Mouse (Mus musculus): ENCODE data around the gene Ubtd2. TPM values are rescaled to one million over a fixed set of nuclear protein-coding genes. Genes with fewer than 3 reads are reported as not detected.
"Not testable (repeated sequence)": the region's sequence is repeated elsewhere in the genome, so short reads cannot be mapped to it uniquely, and the experiment has no call there.

The Ubtd2 gene
- polyA plus RNA-seq, 1 experiment = 0.96 TPM

- TF ChIP-seq FLI1 (IDR thresholded peaks at IDR 0.05; ENCODE audit: low read length) (no peak), GATA1 (IDR thresholded peaks at IDR 0.05; ENCODE audit: borderline replicate concordance, low read length) (no peak)
- Histone ChIP-seq H3K27me3 (replicated peaks) (no peaks in the 10 kb centered on the region), H3K9me3 (no peaks in the 10 kb centered on the region), H3K36me3 (replicated peaks; ENCODE audit: low read length) (peaks cover 4% of the 10 kb centered on the region), H3K4me1 (peaks cover 6% of the 10 kb centered on the region; the same call in 1 of the 2 replicates), H3K4me3 (replicated peaks) (no peak overlapping the region)
Measured at GRCm38 (mm10) chr11:32510930-32511329, 55.8 kb downstream of the Ubtd2 start.

- H3K4me1 ChIP-seq = peaks cover 17% of the 10 kb centered on the region; the same call in 1 of the 2 replicates
- not testable (repeated sequence) for H3K9me3 ChIP-seq; H3K27me3 ChIP-seq (replicated peaks); H3K4me3 ChIP-seq (replicated peaks)
- peaks cover 27% of the 10 kb centered on the region for H3K36me3 ChIP-seq (replicated peaks; ENCODE audit: low read length)
Measured at GRCm38 (mm10) chr11:32514853-32515252, 59.7 kb downstream of the Ubtd2 start.

- peaks cover 31% of the 10 kb centered on the region for H3K36me3 ChIP-seq (replicated peaks; ENCODE audit: low read length)
- H3K4me3 ChIP-seq (replicated peaks) = no peak overlapping the region
- peaks cover 17% of the 10 kb centered on the region; the same call in 1 of the 2 replicates for H3K4me1 ChIP-seq
- TF ChIP-seq GATA1 (IDR thresholded peaks at IDR 0.05; ENCODE audit: borderline replicate concordance, low read length) (no peak), FLI1 (IDR thresholded peaks at IDR 0.05; ENCODE audit: low read length) (no peak)
- no peaks in the 10 kb centered on the region for H3K27me3 ChIP-seq (replicated peaks)
- no peaks in the 10 kb centered on the region for H3K9me3 ChIP-seq
Measured at GRCm38 (mm10) chr11:32516091-32516490, 60.9 kb downstream of the Ubtd2 start.

GRCm38 (mm10) chr11:32516916-32517712 lies 61.9 kb downstream of the Ubtd2 start:
- TF ChIP-seq FLI1 (IDR thresholded peaks at IDR 0.05; ENCODE audit: low read length) (no peak), GATA1 (IDR thresholded peaks at IDR 0.05; ENCODE audit: borderline replicate concordance, low read length) (no peak)
- Histone ChIP-seq H3K27me3 (replicated peaks) (no peaks in the 10 kb centered on the region), H3K4me1 (peaks cover 13% of the 10 kb centered on the region; the same call in 1 of the 2 replicates), H3K4me3 (replicated peaks) (no peak overlapping the region), H3K36me3 (replicated peaks; ENCODE audit: low read length) (peaks cover 34% of the 10 kb centered on the region), H3K9me3 (no peaks in the 10 kb centered on the region)

GRCm38 (mm10) chr11:32518770-32519169 lies 63.6 kb downstream of the Ubtd2 start:
- TF ChIP-seq FLI1 (IDR thresholded peaks at IDR 0.05; ENCODE audit: low read length) = no peak
- TF ChIP-seq GATA1 (IDR thresholded peaks at IDR 0.05; ENCODE audit: borderline replicate concordance, low read length) = no peak
- H3K4me3 ChIP-seq (replicated peaks) = no peak overlapping the region
- H3K9me3 ChIP-seq = no peaks in the 10 kb centered on the region
- peaks cover 37% of the 10 kb centered on the region for H3K36me3 ChIP-seq (replicated peaks; ENCODE audit: low read length)
- H3K27me3 ChIP-seq (replicated peaks) = no peaks in the 10 kb centered on the region
- H3K4me1 ChIP-seq = peaks cover 17% of the 10 kb centered on the region; the same call in 1 of the 2 replicates

GRCm38 (mm10) chr11:32519354-32519753 lies 64.2 kb downstream of the Ubtd2 start:
- peaks cover 41% of the 10 kb centered on the region for H3K36me3 ChIP-seq (replicated peaks; ENCODE audit: low read length)
- H3K4me3 ChIP-seq (replicated peaks) = no peak overlapping the region
- H3K9me3 ChIP-seq = no peaks in the 10 kb centered on the region
- peaks cover 18% of the 10 kb centered on the region for H3K4me1 ChIP-seq
- H3K27me3 ChIP-seq (replicated peaks) = no peaks in the 10 kb centered on the region
- no peak for TF ChIP-seq GATA1 (IDR thresholded peaks at IDR 0.05; ENCODE audit: borderline replicate concordance, low read length)
- TF ChIP-seq FLI1 (IDR thresholded peaks at IDR 0.05; ENCODE audit: low read length) = no peak

GRCm38 (mm10) chr11:32521246-32521645 lies 66.1 kb downstream of the Ubtd2 start:
- Histone ChIP-seq H3K27me3 (replicated peaks) (no peaks in the 10 kb centered on the region), H3K9me3 (no peaks in the 10 kb centered on the region), H3K36me3 (replicated peaks; ENCODE audit: low read length) (peaks cover 35% of the 10 kb centered on the region)

GRCm38 (mm10) chr11:32524122-32524920 lies 69.2 kb downstream of the Ubtd2 start:
- H3K9me3 ChIP-seq = no peaks in the 10 kb centered on the region
- peaks cover 24% of the 10 kb centered on the region for H3K36me3 ChIP-seq (replicated peaks; ENCODE audit: low read length)
- peaks cover 20% of the 10 kb centered on the region for H3K4me1 ChIP-seq
- TF ChIP-seq FLI1 (IDR thresholded peaks at IDR 0.05; ENCODE audit: low read length) = no peak
- TF ChIP-seq GATA1 (IDR thresholded peaks at IDR 0.05; ENCODE audit: borderline replicate concordance, low read length) = no peak
- no peaks in the 10 kb centered on the region for H3K27me3 ChIP-seq (replicated peaks)
- no peak overlapping the region for H3K4me3 ChIP-seq (replicated peaks)

More at GRCm38 (mm10) chr11:32521246-32521645, 66.1 kb downstream of the Ubtd2 start:
- H3K4me3 ChIP-seq (replicated peaks) = no peak overlapping the region
- H3K4me1 ChIP-seq = peaks cover 26% of the 10 kb centered on the region
- TF ChIP-seq FLI1 (IDR thresholded peaks at IDR 0.05; ENCODE audit: low read length) = no peak
- no peak for TF ChIP-seq GATA1 (IDR thresholded peaks at IDR 0.05; ENCODE audit: borderline replicate concordance, low read length)

GRCm38 (mm10) chr11:32527006-32527405 lies 71.8 kb downstream of the Ubtd2 start:
- Histone ChIP-seq H3K9me3 (no peaks in the 10 kb centered on the region), H3K4me3 (replicated peaks) (no peak overlapping the region), H3K4me1 (peaks cover 31% of the 10 kb centered on the region), H3K27me3 (replicated peaks) (no peaks in the 10 kb centered on the region), H3K36me3 (replicated peaks; ENCODE audit: low read length) (peaks cover 12% of the 10 kb centered on the region)
- TF ChIP-seq GATA1 (IDR thresholded peaks at IDR 0.05; ENCODE audit: borderline replicate concordance, low read length) (no peak), FLI1 (IDR thresholded peaks at IDR 0.05; ENCODE audit: low read length) (no peak)

- no peak overlapping the region for H3K4me3 ChIP-seq (replicated peaks)
- H3K27me3 ChIP-seq (replicated peaks) = no peaks in the 10 kb centered on the region
- no peaks in the 10 kb centered on the region for H3K9me3 ChIP-seq
- no peak for TF ChIP-seq GATA1 (IDR thresholded peaks at IDR 0.05; ENCODE audit: borderline replicate concordance, low read length)
- no peak for TF ChIP-seq FLI1 (IDR thresholded peaks at IDR 0.05; ENCODE audit: low read length)
- peaks cover 9% of the 10 kb centered on the region for H3K36me3 ChIP-seq (replicated peaks; ENCODE audit: low read length)
- peaks cover 38% of the 10 kb centered on the region for H3K4me1 ChIP-seq
Measured at GRCm38 (mm10) chr11:32530151-32530550, 75.0 kb downstream of the Ubtd2 start.

Measured in megakaryocyte, embryonic 14.5 days (primary cell).